Mouse (Mus musculus) limb, embryonic 15.5 days (tissue): ENCODE data around the gene Mrpl33. TPM values are rescaled to one million over a fixed set of nuclear protein-coding genes. Genes with fewer than 3 reads are reported as not detected.

Experiments
- ATAC-seq: fragments of 200-750 bp; cut with Nextera tagmentation; 2 replicates; pipeline ENCODE4 v1.8.0; 2017; ENCODE audit warnings: low read depth, moderate TSS enrichment; ENCODE audit not compliant: insufficient number of reproducible peaks, low FRiP score, low TSS enrichment
- H3K27ac ChIP-seq: fragments of 300-500 bp; sonication (generic); 2 replicates; pipeline ENCODE4 v1.5.1; 2015; ENCODE audit warnings: moderate library complexity, mild to moderate bottlenecking, inconsistent platforms
- H3K27me3 ChIP-seq: fragments of 300-500 bp; sonication (generic); 2 replicates; pipeline ENCODE4 v1.6.1; 2015; ENCODE audit warnings: inconsistent platforms
- H3K36me3 ChIP-seq: fragments of 300-500 bp; sonication (generic); 2 replicates; pipeline ENCODE4 v1.6.1; 2015; ENCODE audit warnings: inconsistent platforms
- H3K4me1 ChIP-seq: fragments of 300-500 bp; sonication (generic); 2 replicates; pipeline ENCODE4 v1.6.1; 2015; ENCODE audit warnings: inconsistent platforms
- H3K4me2 ChIP-seq: fragments of 300-500 bp; sonication (generic); 2 replicates; pipeline ENCODE4 v1.6.1; 2015; ENCODE audit warnings: mild to moderate bottlenecking, inconsistent platforms
- H3K4me3 ChIP-seq: fragments of 300-500 bp; sonication (generic); 2 replicates; pipeline ENCODE4 v1.5.1; 2015; ENCODE audit warnings: mild to moderate bottlenecking, inconsistent platforms
- H3K9ac ChIP-seq: fragments of 300-500 bp; sonication (generic); 2 replicates; pipeline ENCODE4 v1.6.1; 2015; ENCODE audit warnings: inconsistent platforms
- H3K9me3 ChIP-seq: fragments of 300-500 bp; sonication (generic); 2 replicates; pipeline ENCODE4 v1.6.1; 2016; ENCODE audit warnings: inconsistent platforms
- WGBS: fragments of 180-500 bp; shearing (Covaris S2); methylation state at CpG from one replicate; pipeline ENCODE4 v1.1.7; 2015; 5-methylcytosine and 5-hydroxymethylcytosine counted together
- polyA plus RNA-seq: library from polyadenylated mRNA; unstranded; fragments of >200 nt; fragmentation: Nextera tagmentation; extraction: Ambion mirVana; gene quantifications from 2 replicates; pipeline ENCODE4 v1.2.1, GENCODE M21; 2015

The Mrpl33 gene
- polyA plus RNA-seq, 1 experiment from 2014 or later, result 278 TPM

GRCm38 (mm10) chr5:31682305-31682704 is 85.6 kb downstream of the Mrpl33 start:
- H3K4me1 ChIP-seq, result no peaks in the 10 kb centered on the region
- H3K27me3 ChIP-seq, result no peaks in the 10 kb centered on the region
- no peaks in the 10 kb centered on the region for H3K9me3 ChIP-seq
- H3K4me3 ChIP-seq, result no peak overlapping the region
- ATAC-seq, result no peak
- H3K36me3 ChIP-seq, result no peaks in the 10 kb centered on the region
- H3K4me2 ChIP-seq, result no peak overlapping the region
- WGBS, result 85% methylated on average over 1 of the region's 1 CpGs
- H3K9ac ChIP-seq, result no peak overlapping the region
- no peak overlapping the region for H3K27ac ChIP-seq

GRCm38 (mm10) chr5:31686040-31686439 is 89.3 kb downstream of the Mrpl33 start:
- ATAC-seq, result no peak
- Histone ChIP-seq H3K4me1 (no peaks in the 10 kb centered on the region), H3K36me3 (no peaks in the 10 kb centered on the region), H3K27ac (no peak overlapping the region), H3K27me3 (no peaks in the 10 kb centered on the region), H3K9me3 (no peaks in the 10 kb centered on the region), H3K9ac (no peak overlapping the region), H3K4me2 (no peak overlapping the region), H3K4me3 (no peak overlapping the region)
- 76% methylated on average over 2 of the region's 2 CpGs for WGBS

GRCm38 (mm10) chr5:31687972-31688371 is 91.2 kb downstream of the Mrpl33 start:
- Histone ChIP-seq H3K4me1 (no peaks in the 10 kb centered on the region), H3K27ac (no peak overlapping the region), H3K27me3 (no peaks in the 10 kb centered on the region), H3K36me3 (no peaks in the 10 kb centered on the region), H3K9me3 (no peaks in the 10 kb centered on the region), H3K4me2 (no peak overlapping the region), H3K9ac (no peak overlapping the region), H3K4me3 (no peak overlapping the region)
- no peak for ATAC-seq
- WGBS, result 86% methylated on average over 3 of the region's 3 CpGs

- Histone ChIP-seq H3K4me1 (peaks cover 5% of the 10 kb centered on the region), H3K4me2 (no peak overlapping the region), H3K36me3 (no peaks in the 10 kb centered on the region), H3K4me3 (no peak overlapping the region), H3K27me3 (no peaks in the 10 kb centered on the region), H3K9ac (no peak overlapping the region), H3K27ac (no peak overlapping the region), H3K9me3 (no peaks in the 10 kb centered on the region)
- no peak for ATAC-seq
Measured at GRCm38 (mm10) chr5:31693191-31693590, 96.5 kb downstream of the Mrpl33 start.

GRCm38 (mm10) chr5:31696971-31697643 is 100.4 kb downstream of the Mrpl33 start, which contains the start of gene Rbks:
Gene Rbks (minus strand): TSS chr5:31697627.
- Histone ChIP-seq H3K4me1 (peaks cover 7% of the 10 kb centered on the region), H3K36me3 (no peaks in the 10 kb centered on the region), H3K4me3 (peak within 1 kb of the TSS; percentile 81), H3K27me3 (no peaks in the 10 kb centered on the region), H3K9me3 (no peaks in the 10 kb centered on the region), H3K9ac (peak within 1 kb of the TSS; percentile 75), H3K4me2 (peak within 1 kb of the TSS; percentile 83), H3K27ac (peak within 1 kb of the TSS; percentile 82)
- WGBS, result 6% methylated on average over 17 of the region's 18 CpGs
- no peak; the same call in 1 of the 2 replicates for ATAC-seq

- Histone ChIP-seq H3K27ac (peak within 1 kb of the TSS; percentile 82), H3K4me3 (peak within 1 kb of the TSS; percentile 81), H3K27me3 (no peaks in the 10 kb centered on the region), H3K9me3 (no peaks in the 10 kb centered on the region), H3K4me1 (peaks cover 7% of the 10 kb centered on the region), H3K9ac (peak within 1 kb of the TSS; percentile 75), H3K36me3 (no peaks in the 10 kb centered on the region), H3K4me2 (peak within 1 kb of the TSS; percentile 83)
- ATAC-seq, result peak; percentile 93
- under 1% methylated on average over 71 of the region's 71 CpGs for WGBS
Measured at GRCm38 (mm10) chr5:31697644-31698296, 101.0 kb downstream of the Mrpl33 start, which contains the start of gene Babam2. Gene Babam2 (plus strand): TSS chr5:31697684.

DNA sequence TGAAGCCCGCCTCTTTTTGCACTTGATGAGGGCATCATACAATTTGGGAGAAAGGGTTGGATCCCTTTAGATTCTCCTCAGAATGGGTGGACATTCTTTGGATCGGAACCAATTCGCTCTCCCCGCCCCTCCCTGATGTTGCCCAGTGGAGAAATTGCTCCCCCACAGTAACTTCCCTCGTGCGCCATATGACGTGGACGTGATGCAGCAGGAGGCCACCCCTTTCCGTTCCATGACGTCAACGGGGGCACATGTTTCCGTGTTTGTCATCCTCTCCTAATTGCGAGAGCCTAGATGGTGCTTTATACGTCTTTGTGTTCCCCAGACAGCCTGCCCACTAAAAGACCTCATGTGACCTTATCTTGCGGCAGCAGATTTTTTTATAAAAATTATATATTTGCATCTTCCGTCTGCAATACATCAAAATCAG is 101.6 kb downstream of the Mrpl33 start:
- Histone ChIP-seq H3K27me3 (no peaks in the 10 kb centered on the region), H3K4me1 (peaks cover 7% of the 10 kb centered on the region), H3K27ac (peak overlapping the region; percentile 82), H3K36me3 (peaks cover 2% of the 10 kb centered on the region; the same call in 1 of the 2 replicates), H3K4me2 (peak overlapping the region; percentile 83), H3K9ac (peak overlapping the region; percentile 75), H3K4me3 (peak overlapping the region; percentile 81), H3K9me3 (no peaks in the 10 kb centered on the region)
- WGBS, result 3% methylated on average over 16 of the region's 16 CpGs
- ATAC-seq, result peak; percentile 45

GRCm38 (mm10) chr5:31698931-31699330 is 102.2 kb downstream of the Mrpl33 start:
- H3K4me1 ChIP-seq, result peaks cover 7% of the 10 kb centered on the region
- H3K4me3 ChIP-seq, result no peak overlapping the region
- H3K27ac ChIP-seq, result no peak overlapping the region
- H3K27me3 ChIP-seq, result no peaks in the 10 kb centered on the region
- no peaks in the 10 kb centered on the region for H3K9me3 ChIP-seq
- WGBS, result 44% methylated on average over 4 of the region's 4 CpGs
- H3K4me2 ChIP-seq, result no peak overlapping the region
- H3K9ac ChIP-seq, result no peak overlapping the region
- ATAC-seq, result no peak
- peaks cover 3% of the 10 kb centered on the region; the same call in 1 of the 2 replicates for H3K36me3 ChIP-seq

DNA sequence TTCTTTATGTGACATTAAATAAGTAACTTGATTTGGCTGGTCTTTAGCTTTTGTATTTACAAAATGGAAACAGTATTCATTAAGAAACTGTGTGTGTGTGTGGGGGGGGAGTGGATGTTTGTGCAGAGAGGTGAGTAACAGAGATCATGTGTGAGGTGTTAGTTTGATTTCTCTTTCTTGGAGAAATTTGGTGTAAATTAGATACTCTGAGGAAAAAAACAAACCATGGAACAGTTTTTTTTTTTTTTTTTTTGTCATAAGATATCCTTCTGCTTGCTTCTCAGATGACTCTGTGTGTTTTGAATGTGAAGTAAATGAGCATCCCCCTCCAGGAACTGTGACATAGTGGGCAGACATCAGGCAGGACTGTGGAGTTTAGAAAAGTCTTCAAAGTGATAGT is 102.7 kb downstream of the Mrpl33 start:
- no peaks in the 10 kb centered on the region for H3K27me3 ChIP-seq
- no peak overlapping the region for H3K27ac ChIP-seq
- no peaks in the 10 kb centered on the region for H3K9me3 ChIP-seq
- H3K4me2 ChIP-seq, result no peak overlapping the region
- H3K9ac ChIP-seq, result no peak overlapping the region
- peaks cover 3% of the 10 kb centered on the region; the same call in 1 of the 2 replicates for H3K36me3 ChIP-seq
- H3K4me1 ChIP-seq, result peaks cover 7% of the 10 kb centered on the region
- ATAC-seq, result no peak
- H3K4me3 ChIP-seq, result no peak overlapping the region

DNA sequence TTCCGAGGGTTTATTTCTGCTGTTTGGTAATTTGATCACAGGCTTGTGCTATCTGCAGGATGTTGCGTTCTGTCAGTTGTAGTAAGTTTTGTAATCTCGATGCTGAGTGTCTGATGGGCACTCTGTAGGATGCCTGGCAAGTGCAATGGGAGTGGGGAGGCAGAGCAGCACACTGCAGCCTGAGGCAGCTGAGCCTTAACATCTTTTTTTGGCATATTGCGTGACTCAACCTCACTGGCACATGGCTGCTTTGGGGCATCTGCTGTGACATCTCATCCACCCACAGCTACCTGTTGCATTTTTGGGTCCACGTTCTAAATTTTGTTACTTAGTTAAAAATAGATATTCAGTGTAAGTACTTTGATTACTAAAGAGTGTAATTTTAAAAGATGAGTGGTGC is 108.2 kb downstream of the Mrpl33 start:
- H3K27ac ChIP-seq, result no peak overlapping the region
- no peaks in the 10 kb centered on the region for H3K9me3 ChIP-seq
- H3K9ac ChIP-seq, result no peak overlapping the region
- no peaks in the 10 kb centered on the region for H3K27me3 ChIP-seq
- H3K4me2 ChIP-seq, result no peak overlapping the region
- no peak for ATAC-seq
- WGBS, result 77% methylated on average over 5 of the region's 5 CpGs
- peaks cover 3% of the 10 kb centered on the region; the same call in 1 of the 2 replicates for H3K36me3 ChIP-seq
- no peak overlapping the region for H3K4me3 ChIP-seq
- no peaks in the 10 kb centered on the region for H3K4me1 ChIP-seq

GRCm38 (mm10) chr5:31706826-31707225 is 110.1 kb downstream of the Mrpl33 start:
- H3K27ac ChIP-seq, result no peak overlapping the region

GRCm38 (mm10) chr5:31709389-31709788 is 112.7 kb downstream of the Mrpl33 start:
- Histone ChIP-seq H3K4me3 (no peak overlapping the region), H3K27ac (no peak overlapping the region), H3K27me3 (no peaks in the 10 kb centered on the region), H3K4me2 (no peak overlapping the region), H3K9ac (no peak overlapping the region), H3K36me3 (no peaks in the 10 kb centered on the region), H3K9me3 (no peaks in the 10 kb centered on the region), H3K4me1 (no peaks in the 10 kb centered on the region)
- 85% methylated on average over 1 of the region's 1 CpGs for WGBS
- no peak for ATAC-seq

More at GRCm38 (mm10) chr5:31706826-31707225, 110.1 kb downstream of the Mrpl33 start:
- Histone ChIP-seq H3K9me3 (no peaks in the 10 kb centered on the region), H3K36me3 (peaks cover 3% of the 10 kb centered on the region; the same call in 1 of the 2 replicates), H3K9ac (no peak overlapping the region), H3K4me1 (no peaks in the 10 kb centered on the region), H3K4me3 (no peak overlapping the region), H3K4me2 (no peak overlapping the region), H3K27me3 (no peaks in the 10 kb centered on the region)
- 73% methylated on average over 4 of the region's 4 CpGs for WGBS
- no peak for ATAC-seq
